Mouse (Mus musculus): ENCODE data around the gene Sec61a2.

Gene Sec61a2

GRCm38 (mm10) chr2:5894843-5895570, at the start of gene Sec61a2:
Sec61a2 (minus strand) TSS chr2:5895432.
- peak; percentile 100 for DNase-seq

DNA sequence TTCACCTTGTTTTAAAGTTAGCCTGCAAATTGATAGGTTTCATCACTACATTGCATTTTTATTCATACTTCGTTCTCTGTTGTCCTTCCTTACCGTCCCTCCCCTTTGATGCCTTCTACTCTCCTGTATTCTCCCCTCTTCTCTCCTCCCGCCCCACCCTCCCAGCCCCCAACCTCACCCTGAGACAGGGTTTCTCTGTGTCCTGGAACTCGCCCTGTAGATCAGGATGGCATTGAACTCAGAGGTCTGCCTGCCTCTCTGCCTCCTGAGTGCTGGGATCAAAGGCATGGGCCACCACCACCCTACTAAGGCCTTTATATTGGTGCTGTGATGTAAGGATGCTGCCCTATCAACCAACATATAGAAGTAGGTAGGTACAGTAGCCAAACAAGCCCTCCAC, 47.8 kb upstream of the Sec61a2 start:
- DNase-seq = no peak

GRCm38 (mm10) chr2:5942416-5943032, 47.3 kb upstream of the Sec61a2 start, which contains the start of gene Dhtkd1:
Dhtkd1 (minus strand) TSS chr2:5942792.
- peak; percentile 52 to 61 for DNase-seq

DNA sequence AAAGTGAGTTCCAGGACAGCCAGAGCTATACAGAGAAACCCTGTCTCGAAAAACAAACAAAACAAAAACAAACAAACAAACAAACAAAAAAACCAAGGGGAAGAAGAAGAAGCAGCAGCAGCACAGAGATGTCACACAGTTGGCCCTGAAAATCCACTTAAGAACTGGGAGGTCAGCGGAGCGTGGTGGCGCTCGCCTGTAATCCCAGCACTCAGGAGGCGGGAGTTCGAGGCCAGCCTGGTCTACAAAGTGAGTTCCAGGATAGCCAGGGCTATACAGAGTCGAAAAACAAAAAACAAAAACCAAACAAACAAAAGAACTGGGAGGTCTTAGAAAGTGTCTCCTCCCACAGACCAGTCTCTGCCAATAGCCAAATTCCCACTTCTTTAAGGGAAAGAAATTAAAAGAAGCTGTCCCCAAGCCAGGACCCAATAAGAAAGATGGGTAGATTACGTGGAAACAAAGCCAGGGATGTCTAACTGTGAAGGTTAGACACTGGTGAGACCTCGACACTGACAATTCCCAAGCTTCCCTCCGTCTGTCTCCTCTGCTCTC, 46.7 kb upstream of the Sec61a2 start:
- peak in 1 of 2 experiments; percentile 12 for DNase-seq

DNA sequence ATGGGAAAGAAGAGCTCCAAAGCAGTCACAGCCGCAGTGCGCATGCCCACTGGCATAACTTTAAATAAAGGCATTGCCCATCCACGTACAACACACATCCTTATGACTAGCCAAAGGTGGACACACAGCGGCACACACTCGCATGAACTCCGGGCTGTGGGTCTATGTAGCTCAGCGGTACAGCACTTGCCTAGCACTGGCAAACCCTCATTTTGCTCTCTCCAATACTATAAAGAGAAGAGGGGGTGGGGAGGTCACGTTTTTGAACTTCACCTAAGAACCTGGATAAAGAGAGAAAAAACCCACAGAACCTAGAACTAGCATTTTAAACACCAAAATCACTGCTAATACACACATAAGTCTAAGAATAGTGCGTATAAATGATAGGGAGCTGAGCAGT, 45.7 kb upstream of the Sec61a2 start:
- DNase-seq = no peak

DNA sequence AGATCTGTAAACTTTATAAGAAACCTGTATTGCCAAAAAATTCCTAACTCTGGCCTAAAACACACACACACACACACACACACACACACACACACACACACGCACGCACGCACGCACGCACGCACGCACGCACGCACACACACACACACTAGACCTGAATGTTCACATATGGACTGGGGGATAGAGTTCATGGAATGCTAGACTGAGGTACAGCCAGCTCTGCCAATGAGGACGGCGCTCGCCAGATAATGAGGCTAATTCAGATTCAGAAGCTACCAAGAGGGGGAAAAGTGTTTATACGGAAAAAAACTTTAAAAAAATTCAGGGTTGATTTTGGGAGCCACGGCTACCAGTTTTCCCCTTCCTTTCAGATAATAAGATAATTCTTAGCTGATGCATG, 44.7 kb upstream of the Sec61a2 start:
- DNase-seq = no peak

GRCm38 (mm10) chr2:5939319-5939718, 44.1 kb upstream of the Sec61a2 start:
- DNase-seq = no peak

GRCm38 (mm10) chr2:5936550-5936949, 41.3 kb upstream of the Sec61a2 start:
- DNase-seq = no peak

DNA sequence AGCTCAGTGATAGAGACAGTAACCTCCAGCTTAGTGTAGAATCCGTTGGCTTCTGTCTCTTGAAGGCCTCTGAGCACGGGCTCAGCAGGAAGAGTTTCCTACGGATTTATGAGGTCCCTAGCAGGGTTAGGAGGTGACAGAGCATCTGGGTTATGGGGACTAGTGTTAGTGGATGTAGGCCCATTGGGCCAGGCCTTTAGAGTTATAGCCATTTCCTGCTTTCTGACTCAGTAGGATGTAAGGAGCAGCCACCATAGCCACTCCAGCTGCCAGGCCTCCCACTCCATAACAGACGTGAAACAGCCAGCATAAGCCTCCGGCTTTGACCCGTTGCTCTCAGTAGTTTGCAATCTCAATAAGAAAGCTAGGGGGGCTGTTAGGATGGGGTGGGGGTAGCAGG, 40.8 kb upstream of the Sec61a2 start:
- no peak for DNase-seq

- no peak for DNase-seq
Measured at GRCm38 (mm10) chr2:5934936-5935335, 39.7 kb upstream of the Sec61a2 start.

DNA sequence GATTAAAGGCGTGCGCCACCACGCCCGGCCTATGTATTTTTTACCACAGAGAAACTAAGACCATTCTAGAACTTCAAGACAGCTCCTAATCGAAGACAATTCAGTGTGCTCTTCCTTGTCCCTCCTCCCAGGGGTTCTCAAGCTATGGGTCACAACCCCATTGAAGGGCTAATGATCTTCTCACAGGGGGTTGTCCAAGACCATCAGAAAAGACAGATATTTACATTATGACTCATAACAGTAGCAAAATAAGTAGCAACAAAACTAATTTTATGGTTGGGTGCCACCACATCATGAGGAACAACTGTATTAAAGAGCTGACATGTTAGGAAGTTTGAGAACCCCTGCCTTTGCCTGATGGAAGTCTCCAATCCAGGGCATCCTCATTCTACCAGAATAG, 36.7 kb upstream of the Sec61a2 start:
- no peak for DNase-seq

GRCm38 (mm10) chr2:5930291-5931054, 35.2 kb upstream of the Sec61a2 start:
- no peak for DNase-seq

DNA sequence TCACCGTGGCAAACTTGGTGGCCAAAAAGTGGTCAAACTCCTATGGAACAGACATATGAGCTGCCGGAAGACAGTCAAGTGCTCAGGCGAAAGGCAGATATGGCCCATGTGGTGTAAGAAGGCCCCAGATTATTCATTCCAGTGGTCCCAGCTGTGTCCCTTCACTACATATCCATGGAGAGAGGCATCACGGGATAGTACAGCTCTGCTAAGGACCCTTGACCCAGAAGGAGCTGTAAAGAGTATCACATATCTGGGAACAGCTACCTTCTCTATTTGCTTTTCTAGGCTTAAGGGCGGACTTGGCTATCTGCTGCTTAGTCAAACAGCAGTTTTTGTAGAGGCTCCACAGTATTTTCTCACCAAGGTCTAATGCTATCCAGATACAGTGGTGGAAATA, 34.6 kb upstream of the Sec61a2 start:
- DNase-seq = no peak

DNA sequence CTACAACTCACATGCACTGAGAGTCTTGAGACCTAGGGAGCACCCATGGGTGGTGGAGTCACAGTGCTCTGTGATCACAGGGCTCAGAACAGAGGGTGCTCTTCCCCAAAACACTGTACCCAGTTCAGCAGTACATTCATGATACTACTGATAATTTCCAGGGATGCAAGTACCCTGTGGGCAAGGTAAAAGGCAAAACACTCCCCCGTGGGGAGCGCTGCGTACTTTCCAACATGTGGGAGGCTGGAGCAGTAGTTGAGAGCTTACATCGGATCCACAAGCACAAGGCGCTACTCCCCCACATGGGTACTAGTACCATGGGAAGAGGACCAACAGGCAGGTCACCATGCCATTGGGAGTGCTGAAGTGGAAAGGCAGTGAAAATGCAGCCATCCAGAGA, 32.2 kb upstream of the Sec61a2 start:
- no peak for DNase-seq

- no peak for DNase-seq
Measured at GRCm38 (mm10) chr2:5923786-5924185, 28.6 kb upstream of the Sec61a2 start.

GRCm38 (mm10) chr2:5922823-5923222, 27.6 kb upstream of the Sec61a2 start:
- DNase-seq = no peak

DNA sequence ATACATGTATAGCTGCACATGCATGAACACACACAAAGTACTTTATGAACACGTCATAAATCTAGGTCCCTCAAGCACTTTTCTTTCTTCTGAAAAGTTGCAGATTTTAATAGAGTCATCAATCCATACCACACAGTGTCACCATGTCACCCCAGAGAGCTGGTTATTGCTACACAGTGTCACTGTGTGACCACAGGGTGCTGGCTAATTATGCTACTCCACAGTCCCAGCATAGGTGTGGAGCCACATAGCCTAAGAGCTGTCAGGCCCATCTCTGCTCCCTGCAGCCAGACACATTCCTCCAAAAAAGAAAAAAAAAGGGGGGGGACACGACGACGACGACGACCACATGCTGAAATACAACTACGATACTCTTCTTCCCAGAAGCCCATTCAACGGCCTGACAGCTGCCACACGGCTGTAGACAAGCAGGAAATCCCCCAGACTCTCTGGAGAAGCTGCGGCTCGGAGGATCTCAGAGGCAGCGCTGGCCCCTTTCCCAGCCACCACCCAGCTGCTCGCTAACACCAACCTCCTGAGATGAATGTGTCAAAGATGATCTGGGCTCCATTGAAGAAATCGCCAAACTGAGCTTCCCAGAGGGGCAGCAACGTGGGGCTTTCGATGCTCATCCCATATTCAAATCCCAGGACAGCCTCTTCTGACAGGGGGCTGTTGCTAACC, 16.2 kb upstream of the Sec61a2 start:
- DNase-seq = no peak

GRCm38 (mm10) chr2:5906625-5907024, 11.4 kb upstream of the Sec61a2 start:
- DNase-seq = peak; percentile 31 to 41

- peak; percentile 48 to 51 for DNase-seq
Measured at GRCm38 (mm10) chr2:5906092-5906491, 10.9 kb upstream of the Sec61a2 start.

DNA sequence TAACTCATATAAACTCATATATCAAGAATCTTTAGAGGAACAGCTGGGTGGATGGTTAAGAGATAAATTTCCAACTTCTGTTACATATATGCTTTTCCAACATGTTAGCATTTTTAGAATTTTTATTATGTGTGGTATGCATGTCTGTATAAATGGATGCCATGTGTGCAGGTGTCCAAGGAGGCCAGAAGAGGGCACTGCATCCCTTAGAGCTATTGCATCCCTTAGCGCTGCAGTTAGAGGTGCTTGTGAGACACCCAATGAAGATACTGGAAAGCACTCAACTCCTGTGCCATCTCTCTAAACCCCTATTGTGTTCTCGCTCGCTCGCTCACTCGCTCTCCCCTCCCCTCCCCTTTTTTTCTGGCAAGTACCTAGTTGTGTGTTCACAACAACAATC, 4.9 kb upstream of the Sec61a2 start:
- DNase-seq = peak in 1 of 2 experiments; percentile 12

DNA sequence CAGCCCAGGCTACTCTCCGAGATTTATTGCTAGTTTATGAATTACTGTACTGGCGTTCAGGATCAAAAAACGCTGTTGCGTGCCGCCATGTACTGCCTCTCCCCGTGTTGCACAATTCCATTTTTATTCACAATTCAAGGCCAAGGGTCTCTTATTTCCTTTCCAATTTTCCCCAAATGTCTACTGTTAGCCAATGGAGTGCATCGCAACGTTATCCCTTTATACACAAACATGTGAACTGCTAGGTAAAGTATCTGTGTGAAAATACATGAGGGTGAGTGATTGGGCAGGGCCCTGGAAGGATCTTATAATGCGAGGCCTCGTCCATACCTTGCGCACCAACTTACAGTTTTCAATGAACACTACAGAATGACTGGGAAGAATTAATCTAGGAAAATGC, 936 bp downstream of the Sec61a2 start:
- DNase-seq = peak in 1 of 2 experiments; percentile 9

GRCm38 (mm10) chr2:5889412-5889811, 5.8 kb downstream of the Sec61a2 start:
- DNase-seq = no peak

DNA sequence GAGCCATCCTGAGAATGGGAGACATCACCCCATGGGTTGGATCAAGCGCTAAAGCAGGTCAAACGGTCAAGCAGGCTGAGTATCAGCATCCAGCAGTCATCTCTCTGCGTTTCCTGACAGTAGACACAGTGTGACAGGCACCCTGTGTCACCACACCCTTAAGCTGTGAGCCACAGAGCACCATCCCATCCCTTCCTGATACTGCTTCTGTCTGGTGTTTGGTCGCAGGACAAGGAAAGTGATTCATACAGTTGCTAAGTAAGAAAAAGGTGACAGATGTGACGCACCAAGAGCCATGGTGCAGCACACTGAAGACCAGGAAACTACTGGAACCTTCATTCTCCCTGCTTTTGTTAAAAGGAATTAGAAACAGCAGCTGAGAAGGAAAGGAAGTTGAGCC, 6.4 kb downstream of the Sec61a2 start:
- no peak for DNase-seq
